Mouse (Mus musculus): ENCODE results near the gene Negr1. TPM values are rescaled to one million over a fixed set of nuclear protein-coding genes. Genes with fewer than 3 reads are reported as not detected.

Negr1 gene
- total RNA-seq, 1 experiment = 0.31 TPM

GRCm38 (mm10) chr3:157079250-157079965 lies 517.8 kb downstream of the Negr1 start:
- TF ChIP-seq ZC3H11A (IDR thresholded peaks at IDR 0.05; ENCODE audit: borderline replicate concordance, low read depth, low read length) (no peak), HCFC1 (IDR thresholded peaks at IDR 0.05; ENCODE audit: borderline replicate concordance, insufficient read depth, low read length) (no peak), CHD2 (IDR thresholded peaks at IDR 0.05; ENCODE audit: low read depth, low read length) (no peak), MAFK (IDR thresholded peaks at IDR 0.05; ENCODE audit: insufficient read depth, low read depth, low read length) (no peak), ZNF384 (IDR thresholded peaks at IDR 0.05; ENCODE audit: low read depth, low read length) (no peak)
- Histone ChIP-seq H3K9ac (ENCODE audit: insufficient read depth, low read depth, low read length, poor library complexity, severe bottlenecking) (no peak overlapping the region), H3K36me3 (ENCODE audit: control insufficient read depth, insufficient read depth, low read length, poor library complexity, severe bottlenecking) (no peaks in the 10 kb centered on the region), H3K9me3 (ENCODE audit: control insufficient read depth, insufficient read depth, low read depth, low read length) (no peaks in the 10 kb centered on the region), H3K4me3 (ENCODE audit: insufficient read depth in 1 of 2, low read depth in 1 of 2, low read length in 2 of 2, poor library complexity in 1 of 2, severe bottlenecking in 1 of 2) (no peak overlapping the region), H3K4me1 (ENCODE audit: control insufficient read depth in 2 of 2, insufficient read depth in 2 of 2, low read length in 2 of 2, poor library complexity in 1 of 2) (no peaks in the 10 kb centered on the region), H3K27ac (ENCODE audit: insufficient read depth, low read depth, low read length, poor library complexity, severe bottlenecking) (no peak overlapping the region)
- in situ Hi-C loops (cut with MboI; ENCODE audit: low sequenced_read_pairs in 2 of 2, unreplicated experiment in 2 of 2) = no loop called here
- DNase-seq (ENCODE audit: low read depth, low spot score) = no peak

DNA sequence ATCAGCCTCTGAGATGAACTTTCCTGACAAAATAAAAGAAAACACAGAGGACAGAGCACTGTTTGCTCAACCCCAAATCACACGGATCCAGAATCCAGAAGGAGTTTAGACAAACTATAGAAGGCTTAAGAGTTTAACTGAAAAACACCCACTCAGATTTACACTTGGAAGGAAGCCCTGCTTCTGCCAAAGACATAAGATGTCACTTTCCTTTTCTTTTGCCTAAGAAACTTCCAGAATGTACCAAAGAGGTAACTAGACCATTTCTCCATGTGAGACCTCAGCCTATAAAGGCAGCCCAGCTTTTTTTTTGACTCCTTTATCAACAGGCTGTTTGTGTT lies 518.3 kb downstream of the Negr1 start:
- Histone ChIP-seq H3K27ac (ENCODE audit: insufficient read depth, low read depth, low read length, poor library complexity, severe bottlenecking) (no peak overlapping the region), H3K4me3 (ENCODE audit: insufficient read depth in 1 of 2, low read depth in 1 of 2, low read length in 2 of 2, poor library complexity in 1 of 2, severe bottlenecking in 1 of 2) (no peak overlapping the region), H3K9me3 (ENCODE audit: control insufficient read depth, insufficient read depth, low read depth, low read length) (no peaks in the 10 kb centered on the region), H3K36me3 (ENCODE audit: control insufficient read depth, insufficient read depth, low read length, poor library complexity, severe bottlenecking) (no peaks in the 10 kb centered on the region), H3K4me1 (ENCODE audit: control insufficient read depth in 2 of 2, insufficient read depth in 2 of 2, low read length in 2 of 2, poor library complexity in 1 of 2) (no peaks in the 10 kb centered on the region), H3K9ac (ENCODE audit: insufficient read depth, low read depth, low read length, poor library complexity, severe bottlenecking) (no peak overlapping the region)
- no peak for DNase-seq (ENCODE audit: low read depth, low spot score)
- no peak for TF ChIP-seq MAFK (IDR thresholded peaks at IDR 0.05; ENCODE audit: insufficient read depth, low read depth, low read length)
- no peak for TF ChIP-seq HCFC1 (IDR thresholded peaks at IDR 0.05; ENCODE audit: borderline replicate concordance, insufficient read depth, low read length)
- TF ChIP-seq ZC3H11A (IDR thresholded peaks at IDR 0.05; ENCODE audit: borderline replicate concordance, low read depth, low read length) = no peak
- no peak for TF ChIP-seq CHD2 (IDR thresholded peaks at IDR 0.05; ENCODE audit: low read depth, low read length)
- no peak for TF ChIP-seq ZNF384 (IDR thresholded peaks at IDR 0.05; ENCODE audit: low read depth, low read length)
- in situ Hi-C loops (cut with MboI; ENCODE audit: low sequenced_read_pairs in 2 of 2, unreplicated experiment in 2 of 2) = no loop called here

DNA sequence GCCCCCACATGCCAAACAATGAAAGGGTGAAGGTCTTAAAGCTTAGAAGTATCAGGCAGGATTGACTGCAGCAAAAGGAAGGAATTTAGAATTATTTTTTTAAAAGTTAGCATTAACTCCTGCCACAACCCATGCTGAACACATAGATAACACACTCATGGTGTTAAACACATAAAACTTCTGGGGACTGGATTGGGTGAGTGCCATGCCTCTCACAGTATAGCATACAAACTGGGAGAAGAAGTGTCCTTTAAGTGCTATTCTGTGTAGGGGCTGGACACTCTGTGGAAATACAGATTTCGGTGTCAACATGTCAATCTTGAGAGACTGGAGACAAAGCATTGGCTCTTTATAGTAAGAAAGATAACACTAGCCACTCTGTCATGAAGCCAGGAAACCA lies 519.0 kb downstream of the Negr1 start:
- no peaks in the 10 kb centered on the region for H3K36me3 ChIP-seq (ENCODE audit: control insufficient read depth, insufficient read depth, low read length, poor library complexity, severe bottlenecking)
- no peak overlapping the region for H3K27ac ChIP-seq (ENCODE audit: insufficient read depth, low read depth, low read length, poor library complexity, severe bottlenecking)
- no peak overlapping the region for H3K9ac ChIP-seq (ENCODE audit: insufficient read depth, low read depth, low read length, poor library complexity, severe bottlenecking)
- in situ Hi-C loops (cut with MboI; ENCODE audit: low sequenced_read_pairs in 2 of 2, unreplicated experiment in 2 of 2) = no loop called here
- H3K9me3 ChIP-seq (ENCODE audit: control insufficient read depth, insufficient read depth, low read depth, low read length) = no peaks in the 10 kb centered on the region
- TF ChIP-seq ZNF384 (IDR thresholded peaks at IDR 0.05; ENCODE audit: low read depth, low read length) (no peak), MAFK (IDR thresholded peaks at IDR 0.05; ENCODE audit: insufficient read depth, low read depth, low read length) (no peak), ZC3H11A (IDR thresholded peaks at IDR 0.05; ENCODE audit: borderline replicate concordance, low read depth, low read length) (no peak), CHD2 (IDR thresholded peaks at IDR 0.05; ENCODE audit: low read depth, low read length) (no peak), HCFC1 (IDR thresholded peaks at IDR 0.05; ENCODE audit: borderline replicate concordance, insufficient read depth, low read length) (no peak)
- no peak for DNase-seq (ENCODE audit: low read depth, low spot score)
- H3K4me3 ChIP-seq (ENCODE audit: insufficient read depth in 1 of 2, low read depth in 1 of 2, low read length in 2 of 2, poor library complexity in 1 of 2, severe bottlenecking in 1 of 2) = no peak overlapping the region
- no peaks in the 10 kb centered on the region for H3K4me1 ChIP-seq (ENCODE audit: control insufficient read depth in 2 of 2, insufficient read depth in 2 of 2, low read length in 2 of 2, poor library complexity in 1 of 2)

- H3K27ac ChIP-seq (ENCODE audit: insufficient read depth, low read depth, low read length, poor library complexity, severe bottlenecking) = no peak overlapping the region
- H3K9ac ChIP-seq (ENCODE audit: insufficient read depth, low read depth, low read length, poor library complexity, severe bottlenecking) = no peak overlapping the region
- no peak overlapping the region for H3K4me3 ChIP-seq (ENCODE audit: insufficient read depth in 1 of 2, low read depth in 1 of 2, low read length in 2 of 2, poor library complexity in 1 of 2, severe bottlenecking in 1 of 2)
- TF ChIP-seq HCFC1 (IDR thresholded peaks at IDR 0.05; ENCODE audit: borderline replicate concordance, insufficient read depth, low read length) (no peak), ZC3H11A (IDR thresholded peaks at IDR 0.05; ENCODE audit: borderline replicate concordance, low read depth, low read length) (no peak), ZNF384 (IDR thresholded peaks at IDR 0.05; ENCODE audit: low read depth, low read length) (no peak), CHD2 (IDR thresholded peaks at IDR 0.05; ENCODE audit: low read depth, low read length) (no peak), MAFK (IDR thresholded peaks at IDR 0.05; ENCODE audit: insufficient read depth, low read depth, low read length) (no peak)
- no peaks in the 10 kb centered on the region for H3K36me3 ChIP-seq (ENCODE audit: control insufficient read depth, insufficient read depth, low read length, poor library complexity, severe bottlenecking)
- H3K4me1 ChIP-seq (ENCODE audit: control insufficient read depth in 2 of 2, insufficient read depth in 2 of 2, low read length in 2 of 2, poor library complexity in 1 of 2) = no peaks in the 10 kb centered on the region
- no peak for DNase-seq (ENCODE audit: low read depth, low spot score)
- no peaks in the 10 kb centered on the region for H3K9me3 ChIP-seq (ENCODE audit: control insufficient read depth, insufficient read depth, low read depth, low read length)
- in situ Hi-C loops (cut with MboI; ENCODE audit: low sequenced_read_pairs in 2 of 2, unreplicated experiment in 2 of 2) = no loop called here
These were observed 521.5 kb downstream of the Negr1 start for GRCm38 (mm10) chr3:157082808-157083784.

All from ES-E14 (cell line).